Mouse (Mus musculus) cerebellum, adult 2 months (tissue): ENCODE measurements around the gene Slc16a8.

Experiments used
- CTCF ChIP-seq: fragments of 200-500 bp; IDR thresholded peaks from 2 replicates; pipeline ENCODE4 v1.5.1; 2011; ENCODE audit warnings: low read depth, mild to moderate bottlenecking, control low read depth, low read length, moderate library complexity, borderline replicate concordance; ENCODE audit not compliant: insufficient read depth
- POLR2A ChIP-seq: fragments of 200-500 bp; IDR thresholded peaks from 2 replicates; pipeline ENCODE4 v1.6.1; 2011; ENCODE audit warnings: low read length, control low read depth, borderline replicate concordance; ENCODE audit not compliant: insufficient read depth

DNA sequence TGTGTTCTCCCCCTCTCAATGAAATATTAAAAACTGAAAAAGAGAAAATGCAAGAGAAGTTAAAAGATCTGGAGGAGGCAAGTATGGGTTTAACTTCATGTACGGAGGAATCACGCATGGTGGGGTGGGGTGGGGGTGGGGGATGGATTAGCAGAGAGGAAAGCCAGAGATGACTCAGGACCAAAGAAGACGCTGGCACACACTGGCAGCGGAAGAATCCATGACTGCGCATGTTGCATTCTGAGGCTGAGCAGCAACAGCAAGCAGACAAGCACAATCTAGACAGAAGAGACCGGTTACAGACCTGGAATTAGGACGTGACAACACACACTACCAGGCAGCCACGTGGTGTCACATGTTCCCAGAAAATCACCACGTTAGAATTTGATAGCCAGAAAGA is 38.2 kb upstream of the Slc16a8 start:
- TF ChIP-seq CTCF: no peak
- TF ChIP-seq POLR2A: no peak
